Mouse (Mus musculus) ES-E14 (cell line): ENCODE results near the gene Gm26741.

Experiments used
- CHD2 ChIP-seq: IDR thresholded peaks from 2 replicates; pipeline ENCODE4 v1.6.1; 2014; ENCODE audit warnings: mild to moderate bottlenecking, low read depth, low read length, inconsistent platforms
- HCFC1 ChIP-seq: IDR thresholded peaks from 2 replicates; pipeline ENCODE4 v1.6.1; 2012; ENCODE audit warnings: low read length, inconsistent platforms, borderline replicate concordance; ENCODE audit not compliant: insufficient read depth
- MAFK ChIP-seq: IDR thresholded peaks from 2 replicates; pipeline ENCODE4 v1.6.1; 2014; ENCODE audit warnings: mild to moderate bottlenecking, low read depth, low read length, inconsistent platforms; ENCODE audit not compliant: insufficient read depth
- ZC3H11A ChIP-seq: IDR thresholded peaks from 2 replicates; pipeline ENCODE4 v1.6.1; 2012; ENCODE audit warnings: low read depth, mild to moderate bottlenecking, inconsistent platforms, low read length, borderline replicate concordance
- ZNF384 ChIP-seq: IDR thresholded peaks from 2 replicates; pipeline ENCODE4 v1.6.1; 2012; ENCODE audit warnings: low read depth, low read length, inconsistent platforms

- TF ChIP-seq ZNF384 (no peak), ZC3H11A (no peak), MAFK (no peak), CHD2 (no peak), HCFC1 (no peak)
Measured at GRCm38 (mm10) chr10:52387192-52387591, 28.6 kb downstream of the Gm26741 start.
